Mouse (Mus musculus): ENCODE results near the gene C1qtnf9. TPM values are rescaled to one million over a fixed set of nuclear protein-coding genes. Genes with fewer than 3 reads are reported as not detected.

The C1qtnf9 gene
- polyA plus RNA-seq, 1 experiment, result not detected

- H3K27me3 ChIP-seq (replicated peaks), result no peaks in the 10 kb centered on the region
- H3K36me3 ChIP-seq (replicated peaks; ENCODE audit: low read length), result peaks cover 36% of the 10 kb centered on the region
- no peak overlapping the region for H3K4me3 ChIP-seq (replicated peaks)
- TF ChIP-seq GATA1 (IDR thresholded peaks at IDR 0.05; ENCODE audit: borderline replicate concordance, low read length) (no peak), FLI1 (IDR thresholded peaks at IDR 0.05; ENCODE audit: low read length) (no peak)
- no peaks in the 10 kb centered on the region for H3K9me3 ChIP-seq
- peaks cover 9% of the 10 kb centered on the region; the same call in 1 of the 2 replicates for H3K4me1 ChIP-seq
Measured at GRCm38 (mm10) chr14:60818045-60818444, 50.1 kb downstream of the C1qtnf9 start.

GRCm38 (mm10) chr14:60830096-60830495, 62.2 kb downstream of the C1qtnf9 start:
- Histone ChIP-seq H3K4me3 (replicated peaks) (no peak overlapping the region), H3K36me3 (replicated peaks; ENCODE audit: low read length) (peaks cover 61% of the 10 kb centered on the region), H3K27me3 (replicated peaks) (no peaks in the 10 kb centered on the region), H3K4me1 (no peaks in the 10 kb centered on the region), H3K9me3 (peaks cover 7% of the 10 kb centered on the region)
- no peak for TF ChIP-seq FLI1 (IDR thresholded peaks at IDR 0.05; ENCODE audit: low read length)
- no peak for TF ChIP-seq GATA1 (IDR thresholded peaks at IDR 0.05; ENCODE audit: borderline replicate concordance, low read length)

Other genes with a start within 250 kb of the C1qtnf9 start
- gene Spata13, start 134.1 kb upstream of the C1qtnf9 start, polyA plus RNA-seq (2012; ENCODE audit: insufficient read depth, low replicate concordance), result 1.1 and 1.3 TPM in 2 replicates
- gene Mipep, start 16.4 kb downstream of the C1qtnf9 start, polyA plus RNA-seq (2012; ENCODE audit: insufficient read depth, low replicate concordance), result 5.9 and 13.6 TPM in 2 replicates